8 mouse cellular contexts compared by ENCODE assay signal in genomic region chr3:41580401-41581323, GRCm38 (mm10). TPM values are rescaled to one million over a fixed set of nuclear protein-coding genes. Genes with fewer than 3 reads are reported as not detected.
DNase-seq lines count a peak whose midpoint lies in the region; ATAC-seq lines count a peak whose summit lies in the region.
"Had no signal": no experiment of that assay in that cellular context is flagged by ENCODE, and none has a peak within 500 bp of the region (broad histone marks: within the 10 kb centered on the region; RNA-seq: fewer than 3 reads in every experiment).

No protein-coding gene starts in this region.

- 0 out of 2 replicates have a peak overlapping the region, but pooled peaks have one; percentile 12 for H3K27ac ChIP-seq in forebrain, embryonic 11.5 days (ENCODE audit: low read depth, low read length)
- H3K27ac ChIP-seq in kidney, embryonic 15.5 days, result peak overlapping the region; percentile 89
- H3K27ac ChIP-seq in midbrain, embryonic 11.5 days (ENCODE audit: low read depth, low read length), result no peak overlapping the region

- peak; percentile 53 for DNase-seq in adipocyte (ENCODE audit: low spot score)
- DNase-seq in forebrain, embryonic 11.5 days (ENCODE audit: low spot score), result no peak
- peak; percentile 86 for DNase-seq in midbrain, embryonic 11.5 days (ENCODE audit: low spot score, missing footprints)
- no peak for DNase-seq in ovary, adult 18-20 months (ENCODE audit: low spot score)
- no peak for DNase-seq in lung, postnatal 14 days
- DNase-seq: heart, postnatal 10 days had no signal

- H3K4me2 ChIP-seq in forebrain, embryonic 11.5 days (ENCODE audit: low read depth, low read length, severe bottlenecking), result no peak overlapping the region
- H3K4me2 ChIP-seq in kidney, embryonic 15.5 days, result peak overlapping the region; percentile 47
- no peak overlapping the region for H3K4me2 ChIP-seq in midbrain, embryonic 11.5 days

- no peaks in the 10 kb centered on the region for H3K27me3 ChIP-seq in forebrain, embryonic 11.5 days (ENCODE audit: control insufficient read depth, insufficient read depth, low read length)
- no peaks in the 10 kb centered on the region for H3K27me3 ChIP-seq in kidney, embryonic 15.5 days
- no peaks in the 10 kb centered on the region for H3K27me3 ChIP-seq in midbrain, embryonic 11.5 days (ENCODE audit: control insufficient read depth, insufficient read depth, low read length)

- H3K9me3 ChIP-seq in forebrain, embryonic 11.5 days (ENCODE audit: control insufficient read depth, low read length), result no peaks in the 10 kb centered on the region
- H3K9me3 ChIP-seq in kidney, embryonic 15.5 days (replicated peaks), result no peaks in the 10 kb centered on the region
- no peaks in the 10 kb centered on the region for H3K9me3 ChIP-seq in midbrain, embryonic 11.5 days (ENCODE audit: control insufficient read depth, low read length)

- H3K4me3 ChIP-seq in forebrain, embryonic 11.5 days (ENCODE audit: low read depth, low read length), result no peak overlapping the region
- 0 out of 2 replicates have a peak overlapping the region, but pooled peaks have one; percentile 12 for H3K4me3 ChIP-seq in kidney, embryonic 15.5 days (replicated peaks)
- no peak overlapping the region for H3K4me3 ChIP-seq in midbrain, embryonic 11.5 days (ENCODE audit: low read depth, low read length)

- peak; percentile 43; the same call in 1 of the 2 replicates for ATAC-seq in forebrain, embryonic 11.5 days (replicated peaks; ENCODE audit: low FRiP score)
- ATAC-seq in kidney, embryonic 15.5 days (replicated peaks; ENCODE audit: low FRiP score), result peak; percentile 59
- ATAC-seq in midbrain, embryonic 11.5 days (ENCODE audit: low FRiP score), result peak; percentile 26; the same call in 1 of the 2 replicates
- no peak for ATAC-seq in monocyte, adult 5-6 weeks (replicated peaks; ENCODE audit: insufficient number of reproducible peaks, low FRiP score, low TSS enrichment, poor library complexity, severe bottlenecking)

- H3K36me3 ChIP-seq in forebrain, embryonic 11.5 days (ENCODE audit: control insufficient read depth, insufficient read depth, low read length), result no peaks in the 10 kb centered on the region
- no peaks in the 10 kb centered on the region for H3K36me3 ChIP-seq in kidney, embryonic 15.5 days
- H3K36me3 ChIP-seq in midbrain, embryonic 11.5 days (ENCODE audit: control insufficient read depth, insufficient read depth, low read length), result no peaks in the 10 kb centered on the region

- peaks cover 14% of the 10 kb centered on the region; the same call in 1 of the 2 replicates for H3K4me1 ChIP-seq in forebrain, embryonic 11.5 days (replicated peaks; ENCODE audit: control insufficient read depth, insufficient read depth, low read length)
- peaks cover 79% of the 10 kb centered on the region for H3K4me1 ChIP-seq in kidney, embryonic 15.5 days
- peaks cover 22% of the 10 kb centered on the region for H3K4me1 ChIP-seq in midbrain, embryonic 11.5 days (ENCODE audit: control insufficient read depth, insufficient read depth, low read length)

- no peak overlapping the region for H3K9ac ChIP-seq in forebrain, embryonic 11.5 days (ENCODE audit: low read length)
- H3K9ac ChIP-seq in kidney, embryonic 15.5 days, result no peak overlapping the region
- H3K9ac ChIP-seq in midbrain, embryonic 11.5 days (ENCODE audit: low read length), result no peak overlapping the region

- 30% methylated on average over 14 of the region's 14 CpGs for WGBS in forebrain, embryonic 11.5 days
- 44% methylated on average over 14 of the region's 14 CpGs for WGBS in kidney, embryonic 15.5 days
- WGBS in midbrain, embryonic 11.5 days, result 28% methylated on average over 14 of the region's 14 CpGs

RNA-seq across cellular contexts. Expression of gene Jade1, which starts 25.1 kb away (rescaled TPM):
- polyA plus RNA-seq in forebrain, embryonic 11.5 days (2014; fragmentation: Nextera tagmentation; extraction: Ambion mirVana), result 22.4 and 24.1 TPM in 2 replicates
- polyA plus RNA-seq in kidney, embryonic 15.5 days (2015; fragmentation: Nextera tagmentation; extraction: Ambion mirVana), result 22.1 and 22.8 TPM in 2 replicates
- polyA plus RNA-seq in midbrain, embryonic 11.5 days (2014; fragmentation: Nextera tagmentation; extraction: Ambion mirVana), result 17.1 and 20.2 TPM in 2 replicates
- total RNA-seq in monocyte, adult 5-6 weeks (2017), result 16.5 to 22.5 TPM (median 18.4 TPM) in 3 replicates

Comparison
In these comparisons a context has a peak if more than half of its experiments do, and no peak if none do; other contexts are left out.
1. DNase-seq: peak in adipocyte (single experiment) and midbrain, embryonic 11.5 days (single experiment); none in forebrain, embryonic 11.5 days (single experiment), ovary, adult 18-20 months (single experiment) and lung, postnatal 14 days (single experiment).